Mouse (Mus musculus): Measurements from ENCODE around the gene Ftsj3.

- TF ChIP-seq CTCF (IDR thresholded peaks at IDR 0.05; ENCODE audit: borderline replicate concordance, control insufficient read depth, extremely low read depth, insufficient read depth, low read length, poor library complexity) (no peak), POLR2A (IDR thresholded peaks at IDR 0.05; ENCODE audit: control insufficient read depth, extremely low read depth, insufficient read depth, low read length, poor library complexity) (no peak)
Measured at GRCm38 (mm10) chr11:106290376-106290775, 34.5 kb upstream of the Ftsj3 start.
